Mouse (Mus musculus) lung, embryonic 15.5 days (tissue): ENCODE data around the gene Trim25. TPM values are rescaled to one million over a fixed set of nuclear protein-coding genes. Genes with fewer than 3 reads are reported as not detected.
A peak's percentile ranks its signal among the peaks of the same experiment; 100 is the strongest.

ENCODE experiments used
- ATAC-seq: fragments of 200-750 bp; cut with Nextera tagmentation; 2 replicates; pipeline ENCODE4 v1.8.0; 2017; ENCODE audit warnings: moderate number of reproducible peaks, borderline replicate concordance; ENCODE audit not compliant: low FRiP score, low TSS enrichment; ENCODE audit errors: extremely low read depth
- H3K27ac ChIP-seq: fragments of 300-500 bp; sonication (generic); 2 replicates; pipeline ENCODE4 v1.5.1; 2015; ENCODE audit warnings: moderate library complexity, mild to moderate bottlenecking, inconsistent platforms
- H3K27me3 ChIP-seq: fragments of 300-500 bp; sonication (generic); 2 replicates; pipeline ENCODE4 v1.6.1; 2015; ENCODE audit warnings: inconsistent platforms
- H3K36me3 ChIP-seq: fragments of 300-500 bp; sonication (generic); 2 replicates; pipeline ENCODE4 v1.6.1; 2015; ENCODE audit warnings: inconsistent platforms
- H3K4me1 ChIP-seq: fragments of 300-500 bp; sonication (generic); 2 replicates; pipeline ENCODE4 v1.6.1; 2015; ENCODE audit warnings: inconsistent platforms
- H3K4me2 ChIP-seq: fragments of 300-500 bp; sonication (generic); 2 replicates; pipeline ENCODE4 v1.6.1; 2015; ENCODE audit warnings: inconsistent platforms, mild to moderate bottlenecking, moderate library complexity
- H3K4me3 ChIP-seq: fragments of 300-500 bp; sonication (generic); 2 replicates; pipeline ENCODE4 v1.5.1; 2015; ENCODE audit warnings: mild to moderate bottlenecking, inconsistent platforms
- H3K9ac ChIP-seq: fragments of 300-500 bp; sonication (generic); 2 replicates; pipeline ENCODE4 v1.6.1; 2015; ENCODE audit warnings: inconsistent platforms
- H3K9me3 ChIP-seq: fragments of 300-500 bp; sonication (generic); 2 replicates; pipeline ENCODE4 v1.6.1; 2016; ENCODE audit warnings: inconsistent platforms
- WGBS: fragments of 180-500 bp; shearing (Covaris S2); methylation state at CpG from one replicate; pipeline ENCODE4 v1.1.7; 2015; 5-methylcytosine and 5-hydroxymethylcytosine counted together
- polyA plus RNA-seq: library from polyadenylated mRNA; unstranded; fragments of >200 nt; fragmentation: Nextera tagmentation; extraction: Ambion mirVana; gene quantifications from 2 replicates; pipeline ENCODE4 v1.2.1, GENCODE M21; 2015

Gene Trim25
- polyA plus RNA-seq, 1 experiment from 2014 or later = 25.9 TPM

- 81% methylated on average over 6 of the region's 6 CpGs for WGBS
- ATAC-seq = no peak
- Histone ChIP-seq H3K27me3 (no peaks in the 10 kb centered on the region), H3K27ac (no peak overlapping the region), H3K4me3 (no peak overlapping the region), H3K9ac (no peak overlapping the region), H3K4me2 (no peak overlapping the region), H3K4me1 (peaks cover 9% of the 10 kb centered on the region; the same call in 1 of the 2 replicates), H3K36me3 (peaks cover 49% of the 10 kb centered on the region), H3K9me3 (no peaks in the 10 kb centered on the region)
Observed at GRCm38 (mm10) chr11:89051767-89052166, 52.6 kb downstream of the Trim25 start.

- 51% methylated on average over 13 of the region's 13 CpGs for WGBS
Observed at GRCm38 (mm10) chr11:89055931-89056690, 56.9 kb downstream of the Trim25 start.

GRCm38 (mm10) chr11:89058515-89059270 lies 59.5 kb downstream of the Trim25 start:
- WGBS = 59% methylated on average over 11 of the region's 11 CpGs
- 0 out of 2 replicates have a peak overlapping the region, but pooled peaks have one; percentile 10 for H3K9ac ChIP-seq
- H3K4me2 ChIP-seq = peak overlapping the region; percentile 93
- peaks cover 35% of the 10 kb centered on the region for H3K4me1 ChIP-seq
- peak overlapping the region; percentile 87 for H3K4me3 ChIP-seq
- H3K27me3 ChIP-seq = no peaks in the 10 kb centered on the region
- no peak for ATAC-seq
- H3K36me3 ChIP-seq = peaks cover 8% of the 10 kb centered on the region; the same call in 1 of the 2 replicates
- H3K27ac ChIP-seq = no peak overlapping the region
- no peaks in the 10 kb centered on the region for H3K9me3 ChIP-seq

More at GRCm38 (mm10) chr11:89055931-89056690, 56.9 kb downstream of the Trim25 start:
- no peaks in the 10 kb centered on the region for H3K27me3 ChIP-seq
- H3K36me3 ChIP-seq = peaks cover 17% of the 10 kb centered on the region; the same call in 1 of the 2 replicates
- no peak overlapping the region for H3K4me3 ChIP-seq
- H3K27ac ChIP-seq = no peak overlapping the region
- ATAC-seq = no peak
- peaks cover 35% of the 10 kb centered on the region for H3K4me1 ChIP-seq
- H3K4me2 ChIP-seq = no peak overlapping the region
- no peaks in the 10 kb centered on the region for H3K9me3 ChIP-seq
- no peak overlapping the region for H3K9ac ChIP-seq

GRCm38 (mm10) chr11:89059919-89060422 lies 60.8 kb downstream of the Trim25 start:
- Histone ChIP-seq H3K36me3 (peaks cover under 1% of the 10 kb centered on the region; the same call in 1 of the 2 replicates), H3K4me3 (peak overlapping the region; percentile 87), H3K9me3 (no peaks in the 10 kb centered on the region), H3K27ac (peak overlapping the region; percentile 64), H3K4me2 (peak overlapping the region; percentile 93), H3K9ac (peak overlapping the region; percentile 82), H3K4me1 (peaks cover 35% of the 10 kb centered on the region), H3K27me3 (no peaks in the 10 kb centered on the region)
- under 1% methylated on average over 33 of the region's 33 CpGs for WGBS
- ATAC-seq = peak; percentile 41

- Histone ChIP-seq H3K27me3 (no peaks in the 10 kb centered on the region), H3K36me3 (no peaks in the 10 kb centered on the region)
- peak; percentile 93 for ATAC-seq
Observed at GRCm38 (mm10) chr11:89060423-89061089, 61.4 kb downstream of the Trim25 start.

GRCm38 (mm10) chr11:89061362-89061761 lies 62.2 kb downstream of the Trim25 start:
- ATAC-seq = no peak
- Histone ChIP-seq H3K27me3 (no peaks in the 10 kb centered on the region), H3K9me3 (no peaks in the 10 kb centered on the region), H3K4me2 (no peak overlapping the region), H3K4me1 (peaks cover 30% of the 10 kb centered on the region), H3K4me3 (no peak overlapping the region), H3K36me3 (no peaks in the 10 kb centered on the region), H3K27ac (no peak overlapping the region), H3K9ac (no peak overlapping the region)
- WGBS = 76% methylated on average over 7 of the region's 7 CpGs

More at GRCm38 (mm10) chr11:89060423-89061089, 61.4 kb downstream of the Trim25 start:
- peaks cover 35% of the 10 kb centered on the region for H3K4me1 ChIP-seq
- H3K9ac ChIP-seq = peak overlapping the region; percentile 82
- under 1% methylated on average over 63 of the region's 63 CpGs for WGBS
- H3K9me3 ChIP-seq = no peaks in the 10 kb centered on the region
- peak overlapping the region; percentile 64 for H3K27ac ChIP-seq
- H3K4me3 ChIP-seq = peak overlapping the region; percentile 87
- H3K4me2 ChIP-seq = peak overlapping the region; percentile 93

GRCm38 (mm10) chr11:89064312-89064711 lies 65.1 kb downstream of the Trim25 start:
- H3K9ac ChIP-seq = no peak overlapping the region
- no peak for ATAC-seq
- WGBS = 69% methylated on average over 6 of the region's 6 CpGs
- H3K27ac ChIP-seq = no peak overlapping the region
- H3K4me3 ChIP-seq = no peak overlapping the region
- no peaks in the 10 kb centered on the region for H3K9me3 ChIP-seq
- H3K27me3 ChIP-seq = no peaks in the 10 kb centered on the region
- H3K4me2 ChIP-seq = no peak overlapping the region
- H3K36me3 ChIP-seq = no peaks in the 10 kb centered on the region
- peaks cover 12% of the 10 kb centered on the region for H3K4me1 ChIP-seq

- Histone ChIP-seq H3K36me3 (no peaks in the 10 kb centered on the region), H3K4me2 (no peak overlapping the region), H3K4me3 (no peak overlapping the region), H3K27me3 (no peaks in the 10 kb centered on the region), H3K27ac (no peak overlapping the region), H3K9ac (no peak overlapping the region), H3K9me3 (no peaks in the 10 kb centered on the region), H3K4me1 (peaks cover 5% of the 10 kb centered on the region; the same call in 1 of the 2 replicates)
- no peak for ATAC-seq
- 93% methylated on average over 3 of the region's 3 CpGs for WGBS
Observed at GRCm38 (mm10) chr11:89065297-89065696, 66.1 kb downstream of the Trim25 start.

- Histone ChIP-seq H3K36me3 (no peaks in the 10 kb centered on the region), H3K4me3 (no peak overlapping the region), H3K27me3 (no peaks in the 10 kb centered on the region), H3K4me2 (no peak overlapping the region), H3K27ac (no peak overlapping the region), H3K4me1 (no peaks in the 10 kb centered on the region; the same call in 1 of the 2 replicates), H3K9ac (no peak overlapping the region), H3K9me3 (no peaks in the 10 kb centered on the region)
- no peak for ATAC-seq
- 67% methylated on average over 6 of the region's 6 CpGs for WGBS
Observed at GRCm38 (mm10) chr11:89066126-89066525, 67.0 kb downstream of the Trim25 start.

- Histone ChIP-seq H3K4me1 (no peaks in the 10 kb centered on the region; the same call in 1 of the 2 replicates), H3K27ac (peak within 1 kb of the TSS; percentile 61), H3K36me3 (no peaks in the 10 kb centered on the region), H3K9me3 (no peaks in the 10 kb centered on the region), H3K4me3 (no peak within 1 kb of the TSS), H3K4me2 (no peak within 1 kb of the TSS), H3K27me3 (no peaks in the 10 kb centered on the region), H3K9ac (no peak within 1 kb of the TSS)
- ATAC-seq = no peak
- WGBS = 86% methylated on average over 1 of the region's 1 CpGs
Observed at GRCm38 (mm10) chr11:89066750-89067149, 67.6 kb downstream of the Trim25 start, which contains the start of gene Dgke. Gene Dgke (minus strand): TSS chr11:89066850.

- H3K4me2 ChIP-seq = no peak overlapping the region
Observed at GRCm38 (mm10) chr11:89067301-89067822, 68.2 kb downstream of the Trim25 start.

More at GRCm38 (mm10) chr11:89067301-89067822, 68.2 kb downstream of the Trim25 start:
- Histone ChIP-seq H3K9me3 (no peaks in the 10 kb centered on the region), H3K4me3 (no peak overlapping the region), H3K27ac (peak overlapping the region; percentile 61), H3K4me1 (no peaks in the 10 kb centered on the region; the same call in 1 of the 2 replicates), H3K36me3 (no peaks in the 10 kb centered on the region), H3K27me3 (no peaks in the 10 kb centered on the region), H3K9ac (no peak overlapping the region)
- ATAC-seq = no peak
- WGBS = 63% methylated on average over 6 of the region's 6 CpGs
